Mouse (Mus musculus): ENCODE data around the gene Uty.

DNA sequence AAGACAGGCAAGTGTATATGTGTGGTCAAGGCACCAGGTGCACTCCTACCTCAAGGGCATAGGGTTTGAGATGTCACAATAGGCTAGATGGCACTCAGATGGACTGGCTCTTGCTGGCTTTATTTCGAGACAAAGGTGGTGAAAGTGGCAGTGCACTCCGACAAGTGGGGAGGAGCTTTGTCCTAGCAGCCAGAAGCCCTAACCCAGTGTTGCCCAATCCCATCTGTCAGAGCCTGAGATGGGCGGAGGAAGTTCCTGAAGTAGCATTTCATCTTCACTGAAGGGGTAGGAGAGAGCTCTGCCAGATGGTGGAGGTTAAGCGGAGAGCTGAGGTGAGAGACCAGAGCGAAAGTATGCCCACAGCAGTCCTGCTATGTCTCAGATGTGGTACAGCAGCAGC, 129.4 kb downstream of the Uty start:
- no peak for TF ChIP-seq CTCF (IDR thresholded peaks at IDR 0.05; ENCODE audit: borderline replicate concordance, control insufficient read depth, extremely low read depth, insufficient read depth, low read length, poor library complexity)
- TF ChIP-seq POLR2A (IDR thresholded peaks at IDR 0.05; ENCODE audit: control insufficient read depth, extremely low read depth, insufficient read depth, low read length, poor library complexity) = no peak

Data from thymus, adult 2 months (tissue).